Comparison of ENCODE assay signal across 27 mouse cellular contexts in the genomic region with DNA sequence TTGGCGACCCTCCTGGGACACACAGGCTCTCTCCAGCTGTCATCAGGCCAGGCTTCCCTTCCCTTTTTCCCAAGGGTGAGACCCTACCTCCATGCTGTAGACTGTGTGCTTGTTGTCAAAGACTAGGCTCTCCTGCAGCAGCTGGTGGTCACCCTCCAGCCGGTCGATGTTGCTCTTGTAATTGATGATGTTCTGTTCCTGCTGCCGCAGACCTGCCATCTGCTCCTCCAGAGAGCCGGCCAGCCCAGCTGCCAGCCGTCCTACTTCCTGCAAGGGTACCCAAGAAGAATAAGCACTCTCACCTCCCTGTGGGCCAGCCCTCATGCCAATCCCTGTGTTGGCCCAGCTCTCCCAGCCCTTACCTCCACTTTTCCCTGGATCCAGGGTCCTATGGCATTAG. TPM values are rescaled to one million over a fixed set of nuclear protein-coding genes. Genes with fewer than 3 reads are reported as not detected.
DNase-seq lines count a peak whose midpoint lies in the region; ATAC-seq and TF ChIP-seq lines count a peak whose summit lies in the region.
"Had no signal": no experiment of that assay in that cellular context is flagged by ENCODE, and none has a peak within 500 bp of the region (broad histone marks: within the 10 kb centered on the region; RNA-seq: fewer than 3 reads in every experiment).

No protein-coding gene starts in this region.

- 0 out of 2 replicates have a peak, but pooled peaks cover 7% of the 10 kb centered on the region for H3K4me1 ChIP-seq in embryonic facial prominence, embryonic 14.5 days (ENCODE audit: control insufficient read depth, insufficient read depth, low read length)
- peaks cover 9% of the 10 kb centered on the region for H3K4me1 ChIP-seq in embryonic facial prominence, embryonic 10.5 days
- no peaks in the 10 kb centered on the region; the same call in 1 of the 2 replicates for H3K4me1 ChIP-seq in midbrain, embryonic 13.5 days (replicated peaks)
- peaks cover 7% of the 10 kb centered on the region for H3K4me1 ChIP-seq in midbrain, embryonic 10.5 days
- peaks cover 6% of the 10 kb centered on the region; the same call in 1 of the 2 replicates for H3K4me1 ChIP-seq in hindbrain, embryonic 12.5 days
- H3K4me1 ChIP-seq in lung, postnatal 0 days (ENCODE audit: insufficient read depth, low read depth, low read length) = no peaks in the 10 kb centered on the region
- H3K4me1 ChIP-seq: forebrain, embryonic 13.5 days had no signal

- H3K9ac ChIP-seq in embryonic facial prominence, embryonic 14.5 days (ENCODE audit: low read depth, low read length) = no peak overlapping the region
- H3K9ac ChIP-seq in midbrain, embryonic 13.5 days (replicated peaks) = 0 out of 2 replicates have a peak overlapping the region, but pooled peaks have one; percentile 10
- no peak overlapping the region for H3K9ac ChIP-seq in hindbrain, embryonic 12.5 days
- H3K9ac ChIP-seq in lung, postnatal 0 days (replicated peaks; ENCODE audit: low read depth) = no peak overlapping the region
- H3K9ac ChIP-seq: forebrain, embryonic 13.5 days; heart, embryonic 15.5 days; liver, embryonic 12.5 days; liver, postnatal 0 days had no signal

- H3K27me3 ChIP-seq in embryonic facial prominence, embryonic 14.5 days (replicated peaks; ENCODE audit: control insufficient read depth, insufficient read depth, low read length) = no peaks in the 10 kb centered on the region; the same call in 1 of the 2 replicates
- H3K27me3 ChIP-seq in embryonic facial prominence, embryonic 10.5 days (replicated peaks; ENCODE audit: low read depth, poor library complexity, severe bottlenecking) = peaks cover 25% of the 10 kb centered on the region
- H3K27me3 ChIP-seq in midbrain, embryonic 13.5 days = peaks cover 15% of the 10 kb centered on the region; the same call in 1 of the 2 replicates
- H3K27me3 ChIP-seq in midbrain, embryonic 10.5 days (ENCODE audit: low read depth, poor library complexity, severe bottlenecking) = no peaks in the 10 kb centered on the region
- peaks cover 5% of the 10 kb centered on the region; the same call in 1 of the 2 replicates for H3K27me3 ChIP-seq in hindbrain, embryonic 12.5 days
- H3K27me3 ChIP-seq in lung, postnatal 0 days (replicated peaks; ENCODE audit: insufficient read depth, low read length) = no peaks in the 10 kb centered on the region

- H3K4me3 ChIP-seq in embryonic facial prominence, embryonic 14.5 days (ENCODE audit: low read depth, low read length) = no peak overlapping the region
- no peak overlapping the region for H3K4me3 ChIP-seq in embryonic facial prominence, embryonic 10.5 days
- no peak overlapping the region for H3K4me3 ChIP-seq in midbrain, embryonic 13.5 days (replicated peaks)
- H3K4me3 ChIP-seq in midbrain, embryonic 10.5 days = no peak overlapping the region
- H3K4me3 ChIP-seq in hindbrain, embryonic 12.5 days = no peak overlapping the region
- no peak overlapping the region for H3K4me3 ChIP-seq in lung, postnatal 0 days (ENCODE audit: low read depth, low read length)
- H3K4me3 ChIP-seq: forebrain, embryonic 13.5 days; heart, embryonic 10.5 days; heart, embryonic 15.5 days; liver, embryonic 12.5 days had no signal

- no peak for TF ChIP-seq EP300 in lung, postnatal 0 days (IDR thresholded peaks at IDR 0.05)

- 62% methylated on average over 6 of the region's 6 CpGs for WGBS in embryonic facial prominence, embryonic 14.5 days
- WGBS in embryonic facial prominence, embryonic 10.5 days = 85% methylated on average over 6 of the region's 6 CpGs
- 82% methylated on average over 6 of the region's 6 CpGs for WGBS in midbrain, embryonic 13.5 days
- 86% methylated on average over 6 of the region's 6 CpGs for WGBS in midbrain, embryonic 10.5 days
- 60% methylated on average over 6 of the region's 6 CpGs for WGBS in hindbrain, embryonic 12.5 days
- 66% methylated on average over 6 of the region's 6 CpGs for WGBS in lung, postnatal 0 days

- no peaks in the 10 kb centered on the region for H3K9me3 ChIP-seq in embryonic facial prominence, embryonic 14.5 days (ENCODE audit: control insufficient read depth, low read length)
- H3K9me3 ChIP-seq in embryonic facial prominence, embryonic 10.5 days = no peaks in the 10 kb centered on the region
- no peaks in the 10 kb centered on the region for H3K9me3 ChIP-seq in midbrain, embryonic 13.5 days
- no peaks in the 10 kb centered on the region for H3K9me3 ChIP-seq in midbrain, embryonic 10.5 days (replicated peaks)
- H3K9me3 ChIP-seq in hindbrain, embryonic 12.5 days (replicated peaks) = no peaks in the 10 kb centered on the region
- H3K9me3 ChIP-seq in lung, postnatal 0 days (ENCODE audit: low read length) = no peaks in the 10 kb centered on the region
- H3K9me3 ChIP-seq: forebrain, embryonic 13.5 days; heart, embryonic 10.5 days; heart, embryonic 15.5 days; liver, embryonic 12.5 days had no signal

- H3K4me2 ChIP-seq in embryonic facial prominence, embryonic 14.5 days (ENCODE audit: low read depth, low read length) = no peak overlapping the region
- no peak overlapping the region for H3K4me2 ChIP-seq in midbrain, embryonic 13.5 days (replicated peaks)
- no peak overlapping the region for H3K4me2 ChIP-seq in hindbrain, embryonic 12.5 days (replicated peaks)
- H3K4me2 ChIP-seq in lung, postnatal 0 days (replicated peaks; ENCODE audit: low read depth, low read length) = no peak overlapping the region
- H3K4me2 ChIP-seq: forebrain, embryonic 13.5 days; heart, embryonic 15.5 days; liver, embryonic 12.5 days had no signal

- H3K27ac ChIP-seq in embryonic facial prominence, embryonic 14.5 days (replicated peaks; ENCODE audit: low read depth, low read length) = no peak overlapping the region
- no peak overlapping the region for H3K27ac ChIP-seq in embryonic facial prominence, embryonic 10.5 days (replicated peaks)
- H3K27ac ChIP-seq in midbrain, embryonic 13.5 days = no peak overlapping the region
- no peak overlapping the region for H3K27ac ChIP-seq in midbrain, embryonic 10.5 days (replicated peaks)
- 0 out of 2 replicates have a peak overlapping the region, but pooled peaks have one; percentile 17 for H3K27ac ChIP-seq in hindbrain, embryonic 12.5 days
- no peak overlapping the region for H3K27ac ChIP-seq in lung, postnatal 0 days (ENCODE audit: low read length)
- H3K27ac ChIP-seq: forebrain, embryonic 13.5 days; heart, embryonic 10.5 days; heart, embryonic 15.5 days; liver, embryonic 12.5 days; macrophage had no signal

- TF ChIP-seq CTCF in lung, postnatal 0 days (IDR thresholded peaks at IDR 0.05) = no peak

- peak; percentile 30; the same call in 1 of the 2 replicates for ATAC-seq in embryonic facial prominence, embryonic 14.5 days (ENCODE audit: low read depth)
- ATAC-seq in midbrain, embryonic 13.5 days = no peak
- 0 out of 2 replicates have a peak, but pooled peaks have one; percentile 29 for ATAC-seq in hindbrain, embryonic 12.5 days (ENCODE audit: low FRiP score)
- ATAC-seq in lung, postnatal 0 days = no peak
- ATAC-seq in activated CD4-positive, CD25-positive, alpha-beta regulatory T cell, adult 4 months = no peak
- ATAC-seq: forebrain, embryonic 13.5 days; intestine, postnatal 0 days; liver, embryonic 12.5 days; liver, postnatal 0 days; Patski had no signal

- H3K36me3 ChIP-seq in embryonic facial prominence, embryonic 14.5 days (ENCODE audit: control insufficient read depth, insufficient read depth, low read length) = no peaks in the 10 kb centered on the region
- peaks cover 17% of the 10 kb centered on the region for H3K36me3 ChIP-seq in embryonic facial prominence, embryonic 10.5 days (replicated peaks)
- peaks cover 24% of the 10 kb centered on the region for H3K36me3 ChIP-seq in midbrain, embryonic 13.5 days
- peaks cover 20% of the 10 kb centered on the region for H3K36me3 ChIP-seq in midbrain, embryonic 10.5 days
- peaks cover 16% of the 10 kb centered on the region for H3K36me3 ChIP-seq in hindbrain, embryonic 12.5 days
- H3K36me3 ChIP-seq in lung, postnatal 0 days (ENCODE audit: insufficient read depth, low read length) = no peaks in the 10 kb centered on the region
- H3K36me3 ChIP-seq: heart, embryonic 15.5 days; liver, embryonic 12.5 days had no signal

- no peak for DNase-seq in embryonic facial prominence, embryonic 14.5 days (ENCODE audit: low spot score)
- no peak for DNase-seq in embryonic facial prominence, embryonic 10.5 days (ENCODE audit: low spot score)
- no peak for DNase-seq in midbrain, embryonic 10.5 days (ENCODE audit: low spot score)
- peak; percentile 29 for DNase-seq in retina, embryonic 14.5 days (ENCODE audit: low spot score)
- no peak for DNase-seq in lung, postnatal 0 days (ENCODE audit: low spot score)
- DNase-seq: adrenal gland, postnatal 25 days; cerebellum, adult 2 months; gastrocnemius, postnatal 14 days; heart, adult 11 months; kidney, adult 9 months; kidney, postnatal 10 days; liver, postnatal 0 days; right cerebral cortex, adult 18-20 months; spleen, adult 18-20 months; thymus, adult 18-20 months; thymus, postnatal 25 days had no signal

RNA-seq across cellular contexts. Expression of gene Ctsf, which starts 8.1 kb away (rescaled TPM):
- polyA plus RNA-seq in embryonic facial prominence, embryonic 14.5 days (2014; fragmentation: Nextera tagmentation; extraction: Ambion mirVana) = 44.1 and 50.4 TPM in 2 replicates
- 26.9 and 28.0 TPM in 2 replicates for polyA plus RNA-seq in embryonic facial prominence, embryonic 10.5 days (2016; fragmentation: Nextera tagmentation; extraction: Ambion mirVana)
- 59.0 and 67.5 TPM in 2 replicates for polyA plus RNA-seq in midbrain, embryonic 13.5 days (2015; fragmentation: Nextera tagmentation; extraction: Ambion mirVana)
- polyA plus RNA-seq in midbrain, embryonic 10.5 days (2016; fragmentation: Nextera tagmentation; extraction: Ambion mirVana) = 29.8 and 38.4 TPM in 2 replicates
- polyA plus RNA-seq in hindbrain, embryonic 12.5 days (2016; fragmentation: Nextera tagmentation; extraction: Ambion mirVana) = 56.3 and 57.4 TPM in 2 replicates
- polyA plus RNA-seq in lung, postnatal 0 days (2015; fragmentation: Nextera tagmentation; extraction: Ambion mirVana) = 34.2 and 35.2 TPM in 2 replicates
- under 1 TPM; 0.66 to 0.67 TPM for polyA plus RNA-seq in activated CD4-positive, CD25-positive, alpha-beta regulatory T cell, adult 4 months (2017; shearing (Covaris generic))

RNA-seq across cellular contexts. Expression of gene Actn3, which starts 14.7 kb away (rescaled TPM):
- polyA plus RNA-seq in embryonic facial prominence, embryonic 14.5 days (2014; fragmentation: Nextera tagmentation; extraction: Ambion mirVana) = 21.4 TPM in 2 replicates
- polyA plus RNA-seq in embryonic facial prominence, embryonic 10.5 days (2016; fragmentation: Nextera tagmentation; extraction: Ambion mirVana) = 5.0 and 6.7 TPM in 2 replicates
- 1.2 and 1.4 TPM in 2 replicates for polyA plus RNA-seq in midbrain, embryonic 13.5 days (2015; fragmentation: Nextera tagmentation; extraction: Ambion mirVana)
- polyA plus RNA-seq in midbrain, embryonic 10.5 days (2016; fragmentation: Nextera tagmentation; extraction: Ambion mirVana) = 0.99 and 1.9 TPM in 2 replicates
- polyA plus RNA-seq in hindbrain, embryonic 12.5 days (2016; fragmentation: Nextera tagmentation; extraction: Ambion mirVana) = 2.6 and 4.2 TPM in 2 replicates
- polyA plus RNA-seq in lung, postnatal 0 days (2015; fragmentation: Nextera tagmentation; extraction: Ambion mirVana) = 0.27 and 0.40 TPM in 2 replicates
- not detected for polyA plus RNA-seq in activated CD4-positive, CD25-positive, alpha-beta regulatory T cell, adult 4 months (2017; shearing (Covaris generic))
- polyA plus RNA-seq: macrophage had no signal

RNA-seq across cellular contexts. Expression of gene Zdhhc24, which starts 15.4 kb away (rescaled TPM):
- 8.6 and 11.6 TPM in 2 replicates for polyA plus RNA-seq in embryonic facial prominence, embryonic 14.5 days (2014; fragmentation: Nextera tagmentation; extraction: Ambion mirVana)
- polyA plus RNA-seq in embryonic facial prominence, embryonic 10.5 days (2016; fragmentation: Nextera tagmentation; extraction: Ambion mirVana) = 10.3 and 13.3 TPM in 2 replicates
- 22.7 and 24.1 TPM in 2 replicates for polyA plus RNA-seq in midbrain, embryonic 13.5 days (2015; fragmentation: Nextera tagmentation; extraction: Ambion mirVana)
- polyA plus RNA-seq in midbrain, embryonic 10.5 days (2016; fragmentation: Nextera tagmentation; extraction: Ambion mirVana) = 14.6 and 17.7 TPM in 2 replicates
- 21.1 and 21.4 TPM in 2 replicates for polyA plus RNA-seq in hindbrain, embryonic 12.5 days (2016; fragmentation: Nextera tagmentation; extraction: Ambion mirVana)
- polyA plus RNA-seq in lung, postnatal 0 days (2015; fragmentation: Nextera tagmentation; extraction: Ambion mirVana) = 8.1 and 9.1 TPM in 2 replicates
- polyA plus RNA-seq in activated CD4-positive, CD25-positive, alpha-beta regulatory T cell, adult 4 months (2017; shearing (Covaris generic)) = 1 to 10 TPM; 6.3 to 6.7 TPM

RNA-seq across cellular contexts. Expression of gene Ccdc87, which starts 23.9 kb away (rescaled TPM):
- 0.54 and 0.64 TPM in 2 replicates for polyA plus RNA-seq in embryonic facial prominence, embryonic 14.5 days (2014; fragmentation: Nextera tagmentation; extraction: Ambion mirVana)
- polyA plus RNA-seq in embryonic facial prominence, embryonic 10.5 days (2016; fragmentation: Nextera tagmentation; extraction: Ambion mirVana) = 0.06 and 0.11 TPM in 2 replicates
- polyA plus RNA-seq in midbrain, embryonic 13.5 days (2015; fragmentation: Nextera tagmentation; extraction: Ambion mirVana) = 0.30 and 0.36 TPM in 2 replicates
- 0.07 and 0.14 TPM in 2 replicates for polyA plus RNA-seq in midbrain, embryonic 10.5 days (2016; fragmentation: Nextera tagmentation; extraction: Ambion mirVana)
- polyA plus RNA-seq in hindbrain, embryonic 12.5 days (2016; fragmentation: Nextera tagmentation; extraction: Ambion mirVana) = 0.35 and 0.40 TPM in 2 replicates
- polyA plus RNA-seq in lung, postnatal 0 days (2015; fragmentation: Nextera tagmentation; extraction: Ambion mirVana) = 0.51 and 0.62 TPM in 2 replicates
- polyA plus RNA-seq in activated CD4-positive, CD25-positive, alpha-beta regulatory T cell, adult 4 months (2017; shearing (Covaris generic)) = not detected
- polyA plus RNA-seq: heart, embryonic 10.5 days; intestine, postnatal 0 days; liver, embryonic 12.5 days; liver, postnatal 0 days; stomach, embryonic 16.5 days had no signal

RNA-seq across cellular contexts. Expression of gene Ccs, which starts 23.9 kb away (rescaled TPM):
- 48.3 and 54.1 TPM in 2 replicates for polyA plus RNA-seq in embryonic facial prominence, embryonic 14.5 days (2014; fragmentation: Nextera tagmentation; extraction: Ambion mirVana)
- polyA plus RNA-seq in embryonic facial prominence, embryonic 10.5 days (2016; fragmentation: Nextera tagmentation; extraction: Ambion mirVana) = 52.1 and 52.8 TPM in 2 replicates
- 37.9 and 40.2 TPM in 2 replicates for polyA plus RNA-seq in midbrain, embryonic 13.5 days (2015; fragmentation: Nextera tagmentation; extraction: Ambion mirVana)
- 41.6 and 43.1 TPM in 2 replicates for polyA plus RNA-seq in midbrain, embryonic 10.5 days (2016; fragmentation: Nextera tagmentation; extraction: Ambion mirVana)
- polyA plus RNA-seq in hindbrain, embryonic 12.5 days (2016; fragmentation: Nextera tagmentation; extraction: Ambion mirVana) = 42.7 and 46.4 TPM in 2 replicates
- polyA plus RNA-seq in lung, postnatal 0 days (2015; fragmentation: Nextera tagmentation; extraction: Ambion mirVana) = 53.0 and 54.5 TPM in 2 replicates
- 100 to 1,000 TPM in 1 of 2 experiments, 10 to 100 TPM in 1; 94.7 to 162 TPM for polyA plus RNA-seq in activated CD4-positive, CD25-positive, alpha-beta regulatory T cell, adult 4 months (2017; shearing (Covaris generic))

Comparison
In these comparisons a context has a peak if more than half of its experiments do, and no peak if none do; other contexts are left out.
1. ATAC-seq: peak in embryonic facial prominence, embryonic 14.5 days (single experiment) and hindbrain, embryonic 12.5 days (single experiment); none in midbrain, embryonic 13.5 days (single experiment), lung, postnatal 0 days (single experiment) and activated CD4-positive, CD25-positive, alpha-beta regulatory T cell, adult 4 months (single experiment).
2. RNA of gene Ctsf, which starts 8.1 kb away (polyA plus RNA-seq): 59.0 to 67.5 TPM in midbrain, embryonic 13.5 days, 56.3 to 57.4 TPM in hindbrain, embryonic 12.5 days, 44.1 to 50.4 TPM in embryonic facial prominence, embryonic 14.5 days, 34.2 to 35.2 TPM in lung, postnatal 0 days, 29.8 to 38.4 TPM in midbrain, embryonic 10.5 days and 26.9 to 28.0 TPM in embryonic facial prominence, embryonic 10.5 days; 0.66 to 0.67 TPM in activated CD4-positive, CD25-positive, alpha-beta regulatory T cell, adult 4 months; every median in the first group is over 10 times any median in the second.